Mouse (Mus musculus): ENCODE results near the gene Tubgcp6. TPM values are rescaled to one million over a fixed set of nuclear protein-coding genes. Genes with fewer than 3 reads are reported as not detected.

Gene Tubgcp6
- polyA plus RNA-seq, 1 experiment from 2014 or later = 25.7 TPM

DNA sequence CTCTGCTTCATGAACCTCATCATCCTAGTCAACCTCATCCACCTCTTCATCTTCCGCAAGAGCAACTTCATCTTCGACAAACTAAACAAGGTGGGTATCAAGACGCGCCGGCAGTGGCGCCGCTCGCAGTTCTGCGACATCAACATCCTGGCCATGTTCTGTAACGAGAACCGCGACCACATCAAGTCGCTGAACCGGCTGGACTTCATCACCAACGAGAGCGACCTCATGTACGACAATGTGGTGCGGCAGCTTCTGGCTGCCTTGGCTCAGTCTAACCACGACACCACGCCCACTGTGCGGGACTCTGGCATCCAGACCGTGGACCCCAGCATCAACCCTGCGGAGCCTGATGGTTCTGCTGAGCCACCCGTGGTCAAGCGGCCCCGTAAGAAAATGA, 54.7 kb downstream of the Tubgcp6 start:
- Histone ChIP-seq H3K27me3 (ENCODE audit: poor library complexity, severe bottlenecking) (peaks cover 68% of the 10 kb centered on the region), H3K4me3 (peak overlapping the region; percentile 31; the same call in 1 of the 2 replicates), H3K4me1 (peaks cover 17% of the 10 kb centered on the region), H3K27ac (no peak overlapping the region), H3K9me3 (no peaks in the 10 kb centered on the region), H3K36me3 (replicated peaks) (no peaks in the 10 kb centered on the region)
- DNase-seq (ENCODE audit: extremely low spot score, low spot score) = no peak
- WGBS = 45% methylated on average over 26 of the region's 26 CpGs

DNA sequence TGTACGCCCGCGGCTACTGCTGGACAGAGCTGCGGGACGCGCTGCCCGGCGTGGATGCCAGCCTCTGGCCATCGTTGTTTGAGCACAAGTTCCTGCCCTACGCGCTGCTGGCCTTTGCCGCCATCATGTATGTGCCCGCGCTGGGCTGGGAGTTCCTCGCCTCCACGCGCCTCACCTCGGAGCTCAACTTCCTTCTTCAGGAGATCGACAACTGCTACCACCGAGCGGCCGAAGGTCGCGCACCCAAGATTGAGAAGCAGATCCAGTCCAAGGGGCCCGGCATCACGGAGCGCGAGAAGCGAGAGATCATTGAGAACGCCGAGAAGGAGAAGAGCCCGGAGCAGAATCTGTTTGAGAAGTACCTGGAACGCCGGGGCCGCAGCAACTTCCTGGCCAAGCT, 55.3 kb downstream of the Tubgcp6 start:
- Histone ChIP-seq H3K9me3 (no peaks in the 10 kb centered on the region), H3K4me1 (peaks cover 17% of the 10 kb centered on the region), H3K27ac (no peak overlapping the region), H3K27me3 (ENCODE audit: poor library complexity, severe bottlenecking) (peaks cover 74% of the 10 kb centered on the region), H3K36me3 (replicated peaks) (no peaks in the 10 kb centered on the region), H3K4me3 (peak overlapping the region; percentile 31)
- WGBS = 31% methylated on average over 35 of the region's 35 CpGs
- DNase-seq (ENCODE audit: extremely low spot score, low spot score) = no peak

DNA sequence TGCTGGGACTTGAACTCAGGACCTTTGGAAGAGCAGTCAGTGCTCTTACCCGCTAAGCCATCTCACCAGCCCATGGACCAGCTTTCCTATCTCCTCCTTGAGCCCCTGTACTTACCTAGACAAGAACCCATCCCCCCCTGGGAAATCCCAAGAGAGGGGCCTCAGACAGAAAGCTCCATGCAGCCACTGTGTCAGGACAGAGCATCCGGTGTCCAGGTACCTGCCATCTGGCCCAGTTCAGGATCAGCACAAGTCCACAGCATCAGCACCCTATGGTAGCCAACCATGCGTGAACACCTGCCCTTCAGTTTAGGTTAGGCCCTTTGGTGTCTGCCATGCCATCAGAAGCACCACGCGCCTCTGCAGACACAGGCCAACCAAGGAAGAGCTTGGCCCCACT, 58.0 kb downstream of the Tubgcp6 start:
- WGBS = 91% methylated on average over 5 of the region's 5 CpGs
- no peak for DNase-seq (ENCODE audit: extremely low spot score, low spot score)
- no peaks in the 10 kb centered on the region for H3K36me3 ChIP-seq (replicated peaks)
- peaks cover 25% of the 10 kb centered on the region for H3K4me1 ChIP-seq
- H3K4me3 ChIP-seq = no peak overlapping the region
- peaks cover 95% of the 10 kb centered on the region for H3K27me3 ChIP-seq (ENCODE audit: poor library complexity, severe bottlenecking)
- H3K27ac ChIP-seq = no peak overlapping the region
- H3K9me3 ChIP-seq = no peaks in the 10 kb centered on the region

DNA sequence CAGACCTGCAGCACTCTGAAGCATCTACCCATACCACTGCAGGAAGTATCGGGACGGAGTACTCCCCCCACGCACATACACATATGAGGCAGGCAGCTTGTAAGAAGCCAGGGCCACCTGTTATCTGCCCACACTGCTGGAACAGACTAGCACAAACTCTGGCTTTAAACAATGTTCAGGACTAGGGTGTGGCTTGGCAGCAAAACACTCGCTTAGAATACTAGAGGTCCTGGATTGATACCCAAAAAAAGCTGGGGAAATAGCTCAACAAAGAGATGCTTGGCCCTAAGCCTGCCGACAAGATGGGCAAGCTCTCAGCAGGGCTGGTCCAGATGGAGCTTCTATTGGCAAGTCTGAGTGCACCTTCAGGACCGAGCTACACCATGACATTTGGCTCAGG, 59.4 kb downstream of the Tubgcp6 start:
- Histone ChIP-seq H3K4me3 (no peak overlapping the region), H3K27ac (no peak overlapping the region), H3K27me3 (ENCODE audit: poor library complexity, severe bottlenecking) (peaks cover 95% of the 10 kb centered on the region), H3K9me3 (no peaks in the 10 kb centered on the region), H3K36me3 (replicated peaks) (no peaks in the 10 kb centered on the region), H3K4me1 (peaks cover 29% of the 10 kb centered on the region)
- WGBS = 83% methylated on average over 6 of the region's 6 CpGs
- DNase-seq (ENCODE audit: extremely low spot score, low spot score) = no peak

DNA sequence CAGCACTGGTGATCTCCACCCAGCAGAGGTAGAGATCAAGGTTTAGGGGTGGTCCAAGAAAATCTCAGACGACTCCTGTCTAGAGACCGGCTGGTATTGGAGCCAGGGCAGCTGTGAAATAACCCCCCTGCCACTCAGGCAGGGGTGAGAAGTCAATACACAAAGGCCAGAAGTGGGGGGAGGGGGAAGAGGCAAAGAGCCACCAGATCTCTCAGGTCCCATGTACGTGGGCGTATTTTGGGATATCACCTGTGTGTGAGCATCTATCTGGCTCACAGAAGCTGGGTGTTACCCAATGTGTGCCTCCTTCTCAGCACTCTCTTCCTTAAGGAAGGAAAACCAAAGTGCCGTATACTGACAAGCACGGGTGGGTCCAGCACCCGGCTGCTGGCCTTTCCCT, 59.9 kb downstream of the Tubgcp6 start:
- Histone ChIP-seq H3K27me3 (ENCODE audit: poor library complexity, severe bottlenecking) (peaks cover 95% of the 10 kb centered on the region), H3K4me1 (peaks cover 26% of the 10 kb centered on the region), H3K27ac (no peak overlapping the region), H3K9me3 (no peaks in the 10 kb centered on the region), H3K36me3 (replicated peaks) (no peaks in the 10 kb centered on the region), H3K4me3 (no peak overlapping the region)
- WGBS = 81% methylated on average over 7 of the region's 7 CpGs
- no peak for DNase-seq (ENCODE audit: extremely low spot score, low spot score)

DNA sequence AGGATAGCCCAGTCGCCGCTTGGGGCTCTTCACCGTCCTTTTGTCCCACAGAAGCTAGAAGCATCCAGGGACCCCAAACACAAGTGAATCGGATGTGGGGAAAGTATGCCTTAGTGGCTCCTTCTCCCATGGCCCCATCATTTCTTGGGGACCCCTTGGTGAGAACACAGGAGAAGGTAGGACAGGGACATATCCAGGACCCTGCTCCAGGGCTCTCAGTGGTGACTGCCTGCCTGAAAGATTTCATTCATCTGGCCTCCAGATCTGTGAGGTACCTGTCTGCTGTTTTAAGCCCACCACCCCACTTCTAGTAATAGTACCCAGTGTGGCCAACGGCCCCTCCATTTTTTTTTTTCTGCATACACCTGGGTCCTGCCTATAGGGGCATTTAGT, 60.4 kb downstream of the Tubgcp6 start:
- no peak overlapping the region for H3K27ac ChIP-seq
- no peak for DNase-seq (ENCODE audit: extremely low spot score, low spot score)
- peaks cover 95% of the 10 kb centered on the region for H3K27me3 ChIP-seq (ENCODE audit: poor library complexity, severe bottlenecking)
- H3K4me1 ChIP-seq = peaks cover 21% of the 10 kb centered on the region
- no peaks in the 10 kb centered on the region for H3K9me3 ChIP-seq
- no peak overlapping the region for H3K4me3 ChIP-seq
- no peaks in the 10 kb centered on the region for H3K36me3 ChIP-seq (replicated peaks)
- WGBS = 96% methylated on average over 5 of the region's 5 CpGs

DNA sequence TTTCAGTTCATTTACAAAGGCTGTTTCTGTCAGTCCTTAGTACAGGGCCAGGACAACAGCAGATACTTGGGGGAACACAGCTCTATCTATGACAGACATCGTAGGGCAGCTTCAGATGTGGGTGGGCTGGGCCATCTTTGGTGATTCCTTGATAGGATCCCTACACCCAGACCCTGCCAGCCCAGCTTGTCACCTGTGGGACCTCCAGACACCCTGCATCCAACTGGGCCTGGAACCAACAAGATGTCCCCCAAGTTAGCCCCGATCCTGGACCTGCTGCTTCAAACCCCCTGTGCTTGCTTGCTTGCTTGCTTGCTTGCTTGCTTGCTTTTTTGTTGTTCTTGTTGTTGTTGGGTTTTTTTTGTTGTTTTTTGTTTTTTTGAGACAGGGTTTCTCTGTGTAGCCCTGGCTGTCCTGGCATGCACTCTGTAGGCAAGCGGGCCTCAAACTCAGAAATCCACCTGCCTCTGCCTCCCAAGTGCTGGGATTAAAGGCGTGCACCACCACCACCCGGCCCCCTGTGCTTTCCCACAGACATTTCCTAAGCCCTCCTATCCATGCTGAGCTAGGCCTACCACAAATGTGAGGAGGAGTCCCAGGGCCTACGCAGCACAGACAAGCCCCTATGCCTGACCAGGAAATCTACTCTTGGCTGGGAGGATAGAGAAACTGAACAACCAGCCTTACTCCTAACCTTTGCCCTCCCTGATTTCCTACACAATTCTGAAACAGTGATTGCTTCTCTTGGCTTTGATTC, 61.0 kb downstream of the Tubgcp6 start:
- Histone ChIP-seq H3K4me3 (no peak overlapping the region), H3K4me1 (peaks cover 17% of the 10 kb centered on the region), H3K27ac (no peak overlapping the region), H3K9me3 (no peaks in the 10 kb centered on the region), H3K27me3 (ENCODE audit: poor library complexity, severe bottlenecking) (peaks cover 95% of the 10 kb centered on the region), H3K36me3 (replicated peaks) (no peaks in the 10 kb centered on the region)
- 91% methylated on average over 6 of the region's 6 CpGs for WGBS
- DNase-seq (ENCODE audit: extremely low spot score, low spot score) = no peak

DNA sequence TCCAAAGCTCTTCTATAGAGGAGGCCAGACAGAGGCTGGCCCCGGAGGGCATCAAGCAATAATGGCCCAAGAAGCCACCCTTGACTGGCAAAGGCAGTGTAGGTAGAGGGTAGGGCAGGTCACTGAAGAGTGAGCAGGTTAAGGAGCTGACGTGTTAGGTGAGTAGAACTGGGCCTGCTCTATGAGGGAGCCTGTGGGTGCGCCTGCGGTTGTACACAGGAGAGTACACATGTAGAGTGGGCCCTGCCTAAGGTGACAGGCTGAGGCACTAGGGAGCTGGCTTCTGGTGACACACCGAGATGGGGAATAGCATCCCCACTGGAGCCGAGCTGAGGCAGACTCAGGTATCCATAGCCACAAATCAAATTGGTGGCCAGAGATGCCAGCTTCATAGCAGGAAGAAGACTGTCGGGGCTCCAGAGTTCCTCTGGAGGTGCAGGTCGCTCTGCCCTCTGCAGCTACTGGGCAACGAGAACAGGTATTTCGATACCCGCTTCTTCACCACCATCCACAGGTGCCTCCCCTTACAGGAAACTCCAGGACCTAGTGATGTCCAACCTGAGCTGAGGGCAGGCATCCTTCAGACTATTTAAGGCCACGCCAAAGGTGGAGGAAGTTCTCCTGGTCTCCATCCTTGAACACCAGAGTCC, 62.0 kb downstream of the Tubgcp6 start:
- 86% methylated on average over 12 of the region's 12 CpGs for WGBS
- H3K36me3 ChIP-seq (replicated peaks) = no peaks in the 10 kb centered on the region
- H3K4me3 ChIP-seq = peak overlapping the region; percentile 79; the same call in 1 of the 2 replicates
- H3K27me3 ChIP-seq (ENCODE audit: poor library complexity, severe bottlenecking) = peaks cover 88% of the 10 kb centered on the region
- no peaks in the 10 kb centered on the region for H3K9me3 ChIP-seq
- no peak for DNase-seq (ENCODE audit: extremely low spot score, low spot score)
- no peak overlapping the region for H3K27ac ChIP-seq
- H3K4me1 ChIP-seq = peaks cover 17% of the 10 kb centered on the region

DNA sequence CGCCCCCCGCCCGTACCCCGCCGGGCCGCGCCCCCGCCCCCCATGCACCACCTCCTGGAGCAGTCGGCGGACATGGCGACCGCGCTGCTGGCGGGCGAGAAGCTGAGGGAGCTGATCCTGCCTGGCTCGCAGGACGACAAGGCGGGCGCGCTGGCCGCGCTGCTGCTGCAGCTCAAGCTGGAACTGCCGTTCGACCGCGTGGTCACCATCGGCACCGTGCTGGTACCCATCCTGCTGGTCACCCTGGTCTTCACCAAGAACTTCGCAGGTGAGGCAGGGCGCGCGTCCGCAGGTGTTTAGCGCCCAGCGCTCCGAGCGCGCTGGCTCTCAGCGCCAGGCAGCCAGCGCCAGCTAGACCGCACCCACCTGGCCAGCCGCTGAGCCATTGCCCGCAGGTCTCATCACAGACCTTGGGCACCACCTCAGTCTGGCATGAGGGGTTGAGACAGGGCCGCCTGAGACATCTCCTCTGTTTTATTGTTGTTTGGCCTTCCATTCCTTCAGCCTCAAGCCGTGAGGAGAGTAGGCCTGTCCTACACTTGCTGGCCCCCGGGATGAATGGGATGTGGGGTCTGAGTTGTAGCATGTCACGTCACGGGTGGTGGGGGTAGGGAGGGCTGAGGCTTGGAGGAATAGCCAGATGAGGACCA, 62.8 kb downstream of the Tubgcp6 start:
- H3K27me3 ChIP-seq (ENCODE audit: poor library complexity, severe bottlenecking) = peaks cover 80% of the 10 kb centered on the region
- no peaks in the 10 kb centered on the region for H3K36me3 ChIP-seq (replicated peaks)
- H3K4me3 ChIP-seq = peak overlapping the region; percentile 79
- peaks cover 17% of the 10 kb centered on the region for H3K4me1 ChIP-seq
- WGBS = 1% methylated on average over 45 of the region's 48 CpGs
- H3K27ac ChIP-seq = peak overlapping the region; percentile 88
- peak; percentile 60 for DNase-seq (ENCODE audit: extremely low spot score, low spot score)
- no peaks in the 10 kb centered on the region for H3K9me3 ChIP-seq

DNA sequence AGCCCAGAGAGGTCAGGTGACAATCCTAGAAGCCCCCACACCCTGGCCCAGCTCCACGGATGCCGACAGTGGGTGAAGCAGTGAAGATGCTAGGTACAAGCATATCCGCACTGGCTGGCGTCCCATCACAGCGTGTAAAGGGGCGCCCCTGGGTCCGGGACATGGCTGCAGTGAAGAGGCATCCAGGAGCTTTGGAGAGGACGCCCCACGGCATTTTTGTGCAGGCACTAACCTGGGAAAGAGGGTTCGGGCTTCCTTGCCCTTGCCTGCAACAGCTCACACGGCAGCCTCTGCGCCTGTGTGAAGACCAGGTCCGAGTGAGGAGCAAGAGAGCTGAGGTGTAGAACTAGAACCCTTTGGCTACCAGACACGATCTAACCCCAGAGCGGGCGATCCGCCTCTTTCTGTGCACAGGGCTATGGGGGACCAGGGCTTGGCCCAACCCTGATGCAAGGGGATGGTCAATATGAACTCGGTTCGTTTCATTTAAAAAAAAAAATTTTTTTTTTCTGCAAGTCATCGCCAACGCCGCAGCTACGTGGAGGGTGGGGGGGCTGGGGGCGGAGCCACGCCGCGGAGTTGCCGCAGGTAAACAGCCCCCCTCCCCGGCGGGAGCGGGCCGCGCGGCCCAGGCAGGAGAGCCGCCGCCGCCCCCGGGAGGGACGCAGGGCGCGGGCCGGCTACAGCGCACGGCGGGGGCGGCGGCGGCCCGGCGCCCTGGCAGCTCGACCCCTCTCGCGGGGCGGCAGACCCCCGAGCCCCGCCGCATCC, 63.6 kb downstream of the Tubgcp6 start, which contains the start of gene Panx2:
Gene Panx2 (plus strand): TSS at position 574 of the 771 bp plus-strand sequence.
- peaks cover 17% of the 10 kb centered on the region for H3K4me1 ChIP-seq
- H3K36me3 ChIP-seq (replicated peaks) = no peaks in the 10 kb centered on the region
- H3K4me3 ChIP-seq = peak within 1 kb of the TSS; percentile 79
- WGBS = 1% methylated on average over 36 of the region's 57 CpGs
- H3K9me3 ChIP-seq = no peaks in the 10 kb centered on the region
- peak within 1 kb of the TSS; percentile 88 for H3K27ac ChIP-seq
- peaks cover 77% of the 10 kb centered on the region for H3K27me3 ChIP-seq (ENCODE audit: poor library complexity, severe bottlenecking)
- DNase-seq (ENCODE audit: extremely low spot score, low spot score) = no peak

DNA sequence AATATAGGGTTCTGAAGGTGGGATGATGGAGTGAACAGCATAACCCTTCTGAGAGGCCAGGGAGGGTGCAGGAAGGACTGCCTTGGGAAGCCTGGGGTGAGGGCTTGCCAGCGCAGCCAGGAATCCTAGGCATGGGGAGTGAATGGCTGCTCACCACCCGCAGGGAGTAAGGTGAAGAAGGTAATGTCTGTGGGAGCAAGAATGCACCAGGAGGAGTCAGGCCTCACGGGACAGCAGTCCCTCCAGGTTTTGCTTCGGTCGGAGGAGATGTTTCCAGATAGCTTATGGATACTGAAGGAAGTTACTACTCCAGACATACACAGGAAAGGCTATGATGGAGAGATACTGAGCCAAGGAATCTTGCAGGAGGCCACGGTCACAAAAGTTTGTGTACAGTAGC, 64.2 kb downstream of the Tubgcp6 start:
- Histone ChIP-seq H3K36me3 (replicated peaks) (no peaks in the 10 kb centered on the region), H3K9me3 (no peaks in the 10 kb centered on the region), H3K4me1 (peaks cover 17% of the 10 kb centered on the region), H3K27me3 (ENCODE audit: poor library complexity, severe bottlenecking) (peaks cover 74% of the 10 kb centered on the region), H3K4me3 (peak overlapping the region; percentile 79), H3K27ac (0 out of 2 replicates have a peak overlapping the region, but pooled peaks have one; percentile 88)
- WGBS = 26% methylated on average over 6 of the region's 6 CpGs
- DNase-seq (ENCODE audit: extremely low spot score, low spot score) = no peak

DNA sequence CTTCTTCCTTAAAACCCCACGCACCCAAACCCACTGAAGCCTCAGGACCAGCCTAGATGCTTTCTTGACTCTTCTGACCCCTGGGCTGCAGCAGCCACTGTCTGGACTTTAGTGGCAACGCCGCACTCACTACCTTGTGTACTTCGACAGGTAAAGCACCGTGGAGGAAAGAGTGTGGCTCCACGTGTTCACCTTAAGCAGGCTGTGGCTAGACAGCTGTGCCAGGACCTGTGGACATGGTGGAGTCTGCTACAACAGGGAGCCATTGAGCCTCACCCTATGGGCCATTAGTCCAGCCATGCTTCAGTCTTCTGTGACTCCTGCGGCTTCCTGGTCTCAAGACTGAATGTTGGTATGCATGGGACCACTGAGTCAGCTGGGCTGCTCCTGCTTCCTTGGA, 68.2 kb downstream of the Tubgcp6 start:
- Histone ChIP-seq H3K4me1 (peaks cover 9% of the 10 kb centered on the region), H3K36me3 (replicated peaks) (no peaks in the 10 kb centered on the region), H3K9me3 (no peaks in the 10 kb centered on the region), H3K27me3 (ENCODE audit: poor library complexity, severe bottlenecking) (peaks cover 34% of the 10 kb centered on the region), H3K4me3 (no peak overlapping the region), H3K27ac (no peak overlapping the region)
- 89% methylated on average over 7 of the region's 7 CpGs for WGBS
- no peak for DNase-seq (ENCODE audit: extremely low spot score, low spot score)
